Mouse (Mus musculus): ENCODE data around the gene Itsn1. TPM values are rescaled to one million over a fixed set of nuclear protein-coding genes. Genes with fewer than 3 reads are reported as not detected.

Gene Itsn1
- total RNA-seq, 2 experiments from 2014 or later = 31.7 to 52.0 TPM

GRCm38 (mm10) chr16:91870158-91870582 lies 141.1 kb downstream of the Itsn1 start:
- DNase-seq = no peak

GRCm38 (mm10) chr16:91871188-91871587 lies 142.1 kb downstream of the Itsn1 start:
- DNase-seq = no peak

GRCm38 (mm10) chr16:91873695-91874094 lies 144.6 kb downstream of the Itsn1 start:
- DNase-seq = no peak

GRCm38 (mm10) chr16:91875567-91876344 lies 146.7 kb downstream of the Itsn1 start:
- DNase-seq = no peak

GRCm38 (mm10) chr16:91876457-91876856 lies 147.4 kb downstream of the Itsn1 start:
- DNase-seq = peak; percentile 56

GRCm38 (mm10) chr16:91879101-91879500 lies 150.0 kb downstream of the Itsn1 start:
- no peak for DNase-seq

- no peak for DNase-seq
These were observed 152.0 kb downstream of the Itsn1 start for GRCm38 (mm10) chr16:91880869-91881767.

- DNase-seq = no peak
These were observed 153.2 kb downstream of the Itsn1 start for GRCm38 (mm10) chr16:91882168-91882859.

GRCm38 (mm10) chr16:91883636-91884035 lies 154.6 kb downstream of the Itsn1 start:
- DNase-seq = no peak

- DNase-seq = peak; percentile 51
These were observed 155.1 kb downstream of the Itsn1 start for GRCm38 (mm10) chr16:91884196-91884595.

- DNase-seq = peak; percentile 60
These were observed 156.5 kb downstream of the Itsn1 start for GRCm38 (mm10) chr16:91885389-91886122.

GRCm38 (mm10) chr16:91888368-91888767 lies 159.3 kb downstream of the Itsn1 start:
- DNase-seq = no peak

- peak; percentile 47 for DNase-seq
These were observed 160.8 kb downstream of the Itsn1 start for GRCm38 (mm10) chr16:91889831-91890230.

- no peak for DNase-seq
These were observed 162.1 kb downstream of the Itsn1 start for GRCm38 (mm10) chr16:91891218-91891617.

GRCm38 (mm10) chr16:91896426-91896830 lies 167.3 kb downstream of the Itsn1 start:
- no peak for DNase-seq

- no peak for DNase-seq
These were observed 170.1 kb downstream of the Itsn1 start for GRCm38 (mm10) chr16:91898850-91899848.

- no peak for DNase-seq
These were observed 171.2 kb downstream of the Itsn1 start for GRCm38 (mm10) chr16:91900274-91900673.

- no peak for DNase-seq
These were observed 174.9 kb downstream of the Itsn1 start for GRCm38 (mm10) chr16:91903801-91904506.

GRCm38 (mm10) chr16:91905127-91905860 lies 176.2 kb downstream of the Itsn1 start:
- no peak for DNase-seq

Data from adrenal gland, postnatal 10 days (tissue).